Mouse (Mus musculus): ENCODE results near the gene Prelp. TPM values are rescaled to one million over a fixed set of nuclear protein-coding genes. Genes with fewer than 3 reads are reported as not detected.
A peak's percentile ranks its signal among the peaks of the same experiment; 100 is the strongest.

The Prelp gene
- total RNA-seq, 2 experiments from 2014 or later = 4.6 to 10.2 TPM

- no peak for DNase-seq (ENCODE audit: low spot score in 2 of 2)
Measured at GRCm38 (mm10) chr1:133906420-133906819, 14.8 kb downstream of the Prelp start.

GRCm38 (mm10) chr1:133900825-133901224 is 20.4 kb downstream of the Prelp start:
- DNase-seq (ENCODE audit: low spot score in 2 of 2) = no peak

- no peak for DNase-seq (ENCODE audit: low spot score in 2 of 2)
Measured at GRCm38 (mm10) chr1:133899043-133899542, 22.1 kb downstream of the Prelp start.

DNA sequence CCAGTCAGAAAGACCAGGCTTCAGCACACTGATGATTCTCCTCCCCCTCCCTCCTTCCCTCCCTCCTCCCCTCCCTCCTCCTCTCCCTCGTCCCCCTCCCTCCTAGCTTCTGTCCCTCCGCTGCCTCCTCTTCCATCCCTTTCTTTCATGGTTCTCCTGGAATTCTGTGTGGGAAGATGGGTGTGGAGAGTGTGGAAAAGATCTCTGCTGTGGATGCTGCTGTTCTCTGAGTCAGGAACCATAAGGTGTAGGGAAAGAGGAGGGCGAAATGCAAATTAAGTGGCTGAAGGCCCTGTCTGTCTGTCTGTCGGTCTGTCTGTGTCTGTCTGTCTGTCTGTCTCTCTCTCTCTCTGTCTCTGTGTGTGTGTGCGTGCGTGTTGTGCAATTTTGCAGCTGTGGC is 23.9 kb downstream of the Prelp start:
- DNase-seq (ENCODE audit: low spot score in 2 of 2) = no peak

- no peak for DNase-seq (ENCODE audit: low spot score in 2 of 2)
Measured at GRCm38 (mm10) chr1:133891489-133891888, 29.7 kb downstream of the Prelp start.

- DNase-seq (ENCODE audit: low spot score in 2 of 2) = no peak
Measured at GRCm38 (mm10) chr1:133889949-133890598, 31.1 kb downstream of the Prelp start.

DNA sequence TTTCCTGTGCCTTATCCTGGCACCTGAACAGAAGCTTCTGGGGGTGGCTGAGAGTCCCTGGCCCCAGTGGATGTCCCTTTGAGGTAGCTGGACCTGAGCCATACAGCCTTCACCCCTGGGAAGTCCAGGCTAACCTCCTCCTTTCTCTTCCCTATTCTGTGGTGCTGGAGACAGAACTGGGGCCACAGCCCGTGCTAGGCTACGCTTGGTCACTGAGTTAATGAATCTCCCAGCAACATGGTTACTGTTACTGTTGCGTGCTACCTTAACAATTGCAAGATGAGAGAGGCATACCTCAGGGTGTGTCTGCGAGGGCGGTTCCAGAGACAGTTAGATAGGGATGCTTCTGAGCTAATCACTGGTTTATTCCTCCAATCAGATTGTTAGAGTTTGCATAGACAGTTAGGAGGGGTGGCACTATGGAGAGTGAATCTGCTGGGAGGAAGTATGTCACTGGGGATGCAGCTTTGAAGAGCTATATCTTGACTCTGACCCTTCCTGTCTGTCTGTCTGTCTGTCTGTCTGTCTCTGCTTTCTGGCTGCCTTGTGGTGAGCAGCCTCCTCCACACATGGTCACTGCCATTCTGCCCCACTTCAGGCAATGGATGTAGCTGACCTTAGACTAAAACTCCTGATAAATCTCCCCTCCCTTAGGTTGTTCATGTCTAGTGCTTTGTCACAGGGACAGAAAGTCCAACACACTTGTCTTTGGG is 33.5 kb downstream of the Prelp start:
- no peak for DNase-seq (ENCODE audit: low spot score in 2 of 2)

DNA sequence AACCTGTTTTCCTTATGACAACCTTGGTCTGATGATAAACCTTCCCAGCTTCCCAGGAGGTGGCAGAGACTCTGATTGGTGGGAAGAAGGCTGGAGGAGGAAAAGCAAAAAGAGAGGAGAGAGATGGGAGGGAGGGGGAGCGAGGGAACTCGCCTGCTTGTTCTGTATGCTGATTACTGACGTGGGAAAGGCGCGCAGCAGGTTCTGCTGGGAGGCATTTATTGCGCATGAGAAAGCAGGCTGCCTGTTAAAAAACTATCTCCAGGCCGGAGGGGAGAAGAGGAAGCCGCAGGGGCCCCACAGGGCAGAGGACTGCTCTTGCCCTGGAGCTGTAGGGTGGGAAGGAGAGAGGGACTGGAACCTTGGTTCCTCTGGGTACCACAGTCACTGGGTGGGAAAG is 34.2 kb downstream of the Prelp start:
- DNase-seq (ENCODE audit: low spot score in 2 of 2) = peak in 1 of 2 experiments; percentile 62

DNA sequence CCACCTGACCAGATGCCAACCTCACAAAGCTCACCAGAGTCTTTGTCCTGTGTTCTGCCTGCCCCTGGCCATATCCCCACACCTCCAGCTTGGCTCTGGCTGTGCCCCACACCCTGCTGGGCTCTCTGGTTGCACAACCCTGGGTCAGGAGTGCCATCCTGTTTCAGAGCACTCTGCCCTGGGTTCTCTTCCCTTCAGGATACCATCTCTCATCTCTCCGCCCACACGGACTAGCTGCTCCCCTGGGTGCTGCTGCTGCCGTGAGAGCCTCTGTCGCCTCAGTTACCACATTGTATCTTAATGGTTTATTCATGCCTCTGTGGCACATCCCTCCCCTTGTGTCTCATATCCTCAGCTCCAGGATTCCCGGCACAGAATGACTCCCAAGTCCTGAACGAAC is 34.8 kb downstream of the Prelp start:
- no peak for DNase-seq (ENCODE audit: low spot score in 2 of 2)

DNA sequence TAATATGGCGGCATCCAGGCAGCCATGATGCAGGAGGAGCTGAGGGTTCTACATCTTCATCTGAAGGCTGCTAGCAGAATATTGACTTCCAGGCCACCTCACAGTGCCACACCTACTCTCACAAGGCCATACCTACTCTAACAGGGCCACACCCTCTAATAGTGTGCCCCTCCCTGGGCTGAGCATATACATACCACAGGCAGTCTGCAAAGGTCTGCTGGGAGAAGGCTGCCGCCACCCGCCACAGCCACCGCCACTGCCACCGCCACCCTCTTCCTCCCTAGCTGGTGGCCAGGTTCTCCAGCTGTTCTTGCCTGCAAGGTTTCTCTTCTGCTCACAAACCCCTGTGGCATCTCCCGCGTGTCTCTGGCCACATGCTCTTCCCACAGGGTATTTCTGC is 35.4 kb downstream of the Prelp start:
- DNase-seq (ENCODE audit: low spot score in 2 of 2) = no peak

DNA sequence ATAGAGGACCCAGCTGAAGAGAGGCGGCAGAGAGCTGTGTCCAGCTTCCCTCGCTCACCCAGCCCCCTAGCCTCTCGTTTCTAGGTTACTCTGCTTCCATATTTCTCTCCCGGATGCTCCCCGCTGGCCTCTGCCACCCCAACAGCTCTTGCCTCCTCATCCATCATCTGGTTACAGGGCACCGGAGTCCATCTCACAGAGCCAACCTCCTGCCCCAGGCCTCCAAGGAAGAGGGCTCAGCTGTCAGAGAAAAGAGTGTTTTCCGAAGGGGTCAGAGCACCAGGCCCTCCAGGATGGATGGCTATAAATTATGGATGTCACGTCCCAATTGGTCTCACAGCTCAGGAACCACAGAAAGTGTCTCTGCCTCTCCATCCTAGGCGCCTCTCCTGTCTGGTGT is 36.5 kb downstream of the Prelp start:
- no peak for DNase-seq (ENCODE audit: low spot score in 2 of 2)

GRCm38 (mm10) chr1:133884090-133884489 is 37.1 kb downstream of the Prelp start:
- DNase-seq (ENCODE audit: low spot score in 2 of 2) = no peak

DNA sequence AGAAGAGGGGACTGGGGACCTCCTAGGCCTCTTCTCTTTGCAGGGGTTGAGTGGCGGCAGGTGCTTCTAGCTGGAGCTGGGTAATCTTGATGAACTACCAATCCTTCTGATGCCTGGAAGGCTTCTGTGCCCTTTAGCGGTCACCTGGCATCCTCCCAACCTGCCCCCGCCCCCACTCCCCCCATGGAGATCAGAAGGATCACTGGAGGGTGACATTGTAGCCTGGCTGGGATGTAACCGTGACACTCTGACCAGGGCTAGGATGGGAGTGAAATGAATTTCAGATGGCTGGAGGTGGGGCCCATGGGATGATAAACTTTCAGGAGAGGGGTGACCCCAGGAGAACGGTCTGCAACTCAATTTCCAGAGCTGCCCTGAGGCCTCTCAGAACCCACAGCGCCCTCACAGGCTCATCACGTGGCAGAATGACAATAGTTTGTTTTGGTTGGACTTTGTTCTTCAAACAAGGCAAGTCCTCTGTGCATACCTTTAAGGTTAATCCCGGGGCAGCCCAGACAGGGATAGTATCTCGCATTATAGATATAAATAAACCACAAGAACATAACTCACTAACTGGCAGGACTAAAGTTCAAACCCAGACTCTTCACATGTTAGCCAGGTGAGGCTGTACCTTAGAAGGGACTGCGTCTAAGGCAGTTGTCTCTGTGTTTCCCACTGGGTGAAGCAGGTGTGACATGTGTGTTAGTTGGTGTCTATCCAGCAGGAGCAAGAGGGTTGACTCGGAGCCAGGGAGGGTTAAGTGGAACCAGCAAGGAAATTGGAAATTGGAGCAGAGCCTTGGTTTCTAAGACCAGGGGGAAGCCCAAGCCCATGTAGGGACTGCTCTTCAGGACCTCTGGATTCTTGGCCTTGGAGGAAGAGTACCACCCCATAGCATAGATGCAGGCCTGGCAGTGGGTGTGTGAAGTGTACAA is 38.7 kb downstream of the Prelp start:
- DNase-seq (ENCODE audit: low spot score in 2 of 2) = no peak

DNA sequence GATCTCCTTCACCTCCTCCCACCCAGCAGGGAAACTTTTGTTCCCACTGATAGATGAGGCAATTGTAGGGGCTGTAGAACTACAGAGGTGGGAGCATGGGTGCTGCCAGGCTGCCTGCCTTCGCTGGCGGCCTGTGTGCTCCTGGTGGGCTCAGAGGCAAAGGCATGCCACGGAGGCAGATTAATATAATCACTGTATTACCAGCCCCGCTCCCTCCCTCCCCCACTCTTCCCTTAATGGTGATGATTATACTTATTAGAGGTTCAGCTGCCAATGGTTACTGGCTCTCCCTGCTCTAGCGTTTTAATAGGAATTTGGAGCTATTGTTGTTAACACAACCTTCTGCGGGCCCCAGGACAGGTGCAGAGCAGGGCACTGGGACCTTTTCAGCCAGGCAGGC is 39.4 kb downstream of the Prelp start:
- DNase-seq (ENCODE audit: low spot score in 2 of 2) = no peak

- DNase-seq (ENCODE audit: low spot score in 2 of 2) = no peak
Measured at GRCm38 (mm10) chr1:133878825-133879423, 42.3 kb downstream of the Prelp start.

- no peak for DNase-seq (ENCODE audit: low spot score in 2 of 2)
Measured at GRCm38 (mm10) chr1:133876936-133877335, 44.3 kb downstream of the Prelp start.

GRCm38 (mm10) chr1:133873086-133873813 is 48.0 kb downstream of the Prelp start:
- DNase-seq (ENCODE audit: low spot score in 2 of 2) = no peak

GRCm38 (mm10) chr1:133871241-133871640 is 50.0 kb downstream of the Prelp start:
- no peak for DNase-seq (ENCODE audit: low spot score in 2 of 2)

DNA sequence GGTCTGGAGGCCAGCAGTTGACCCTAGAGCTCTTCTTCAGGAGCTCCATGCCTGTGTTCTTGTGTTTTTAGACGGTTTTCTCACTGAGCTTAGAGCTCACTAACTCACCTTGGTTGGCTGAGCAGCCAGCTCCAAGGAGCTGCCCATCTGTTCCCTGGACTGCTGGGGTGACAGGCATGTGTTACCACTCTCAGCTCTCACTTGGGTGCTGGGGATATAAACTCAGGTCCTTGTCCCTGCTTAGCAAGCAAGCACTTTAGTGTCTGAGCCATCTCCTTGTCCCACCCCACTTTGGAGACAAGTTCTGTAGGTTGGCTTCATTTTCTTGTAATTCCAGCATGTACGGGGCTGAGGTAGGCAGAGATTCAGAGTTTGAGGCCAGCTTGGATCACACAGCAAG is 52.0 kb downstream of the Prelp start:
- no peak for DNase-seq (ENCODE audit: low spot score in 2 of 2)

DNA sequence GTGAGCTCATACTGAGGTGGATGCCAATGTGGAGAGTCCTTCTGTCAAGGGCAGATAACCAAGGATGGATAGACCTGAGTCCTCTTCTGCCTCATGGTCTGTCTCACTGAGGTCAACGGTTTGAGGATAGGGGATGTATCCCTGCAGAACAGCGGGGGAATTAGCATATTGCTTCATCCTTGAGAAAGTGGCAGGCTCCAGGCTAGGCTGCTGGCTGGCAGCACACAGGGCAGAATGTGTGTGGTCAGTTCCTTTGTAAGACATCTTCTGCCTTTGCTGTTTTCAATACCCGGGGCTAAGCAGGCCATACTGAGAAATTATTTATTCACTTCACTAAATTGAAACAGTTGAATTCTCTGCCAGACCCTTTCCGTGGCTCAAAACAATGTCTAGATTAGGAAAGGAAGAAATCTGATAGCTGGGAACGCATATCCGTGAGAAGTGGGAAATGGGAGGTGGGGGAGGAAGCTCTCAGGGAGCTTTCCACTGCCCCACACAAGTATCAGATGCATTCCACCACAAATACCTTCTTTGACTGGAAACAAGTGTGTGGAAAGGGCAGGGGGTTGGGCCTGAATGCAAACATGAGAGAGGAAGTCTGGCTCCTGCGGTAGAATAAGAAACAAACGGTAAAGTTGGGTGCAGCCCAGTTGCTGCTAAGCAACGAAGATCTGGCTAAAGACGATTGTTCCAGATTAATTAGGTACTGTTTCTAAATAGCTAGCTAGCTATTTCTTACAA is 57.8 kb downstream of the Prelp start:
- DNase-seq (ENCODE audit: low spot score in 2 of 2) = no peak

Data from layer of hippocampus, postnatal 14 days (tissue).